ENCODE assay signal across 23 mouse cellular contexts in the genomic region with DNA sequence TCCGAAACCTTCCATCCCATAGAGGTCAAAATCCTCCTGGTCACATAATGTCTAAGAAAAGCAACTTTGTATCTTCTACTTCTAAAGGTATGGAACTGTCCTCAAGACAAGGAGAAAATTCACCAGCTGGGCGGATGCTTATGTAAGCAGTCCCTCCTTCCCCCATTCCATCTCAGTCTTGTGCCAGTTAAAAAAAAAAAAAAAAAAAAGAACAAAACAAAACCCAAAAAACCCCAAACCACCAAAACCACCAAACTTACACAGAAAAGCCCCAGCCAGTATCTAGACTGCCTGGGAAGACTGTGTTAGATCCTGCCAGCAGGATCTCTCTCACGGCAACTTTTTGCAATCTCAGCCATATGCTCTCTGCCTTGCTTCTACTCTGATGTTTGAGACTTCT.
"Had no signal": no experiment of that assay in that cellular context is flagged by ENCODE, and none has a peak within 500 bp of the region (broad histone marks: within the 10 kb centered on the region; RNA-seq: fewer than 3 reads in every experiment).

No protein-coding gene starts in this region.

- H3K4me2 ChIP-seq: heart, embryonic 12.5 days; hindbrain, embryonic 12.5 days; hindbrain, embryonic 14.5 days; intestine, embryonic 15.5 days; limb, embryonic 12.5 days; liver, embryonic 11.5 days; liver, embryonic 13.5 days had no signal

- DNase-seq: gastrocnemius, adult 2 months; gastrocnemius, postnatal 10 days; gastrocnemius, postnatal 25 days; heart, adult 18-20 months; heart, postnatal 10 days; heart, postnatal 4 days; kidney, adult 18-20 months; kidney, adult 8-10 months; kidney, postnatal 10 days; kidney, postnatal 25 days; kidney, postnatal 4 days; liver; liver, embryonic 13.5 days had no signal

- H3K4me3 ChIP-seq: gastrocnemius, adult 2 months; heart, embryonic 10.5 days; heart, embryonic 12.5 days; hindbrain, embryonic 10.5 days; hindbrain, embryonic 12.5 days; intestine, embryonic 15.5 days; left cerebral cortex, adult 2 months; limb, embryonic 10.5 days; limb, embryonic 12.5 days; liver, embryonic 13.5 days had no signal

- H3K27ac ChIP-seq: gastrocnemius, adult 2 months; heart, embryonic 10.5 days; hindbrain, embryonic 10.5 days; hindbrain, embryonic 12.5 days; hindbrain, embryonic 14.5 days; intestine, embryonic 15.5 days; left cerebral cortex, adult 2 months; limb, embryonic 10.5 days; limb, embryonic 12.5 days; liver, embryonic 13.5 days had no signal

- H3K4me1 ChIP-seq: hindbrain, embryonic 10.5 days; hindbrain, embryonic 12.5 days; intestine, embryonic 15.5 days; limb, embryonic 10.5 days; limb, embryonic 12.5 days; liver, embryonic 13.5 days had no signal

- H3K36me3 ChIP-seq: heart, embryonic 10.5 days; heart, embryonic 12.5 days; hindbrain, embryonic 10.5 days; hindbrain, embryonic 12.5 days; intestine, embryonic 15.5 days; limb, embryonic 10.5 days; limb, embryonic 12.5 days; liver, embryonic 13.5 days had no signal

- H3K27me3 ChIP-seq: hindbrain, embryonic 12.5 days; intestine, embryonic 15.5 days; limb, embryonic 12.5 days; liver, embryonic 13.5 days had no signal

- H3K9ac ChIP-seq: heart, embryonic 12.5 days; hindbrain, embryonic 12.5 days; hindbrain, embryonic 14.5 days; intestine, embryonic 15.5 days; limb, embryonic 12.5 days; liver, embryonic 13.5 days had no signal

- H3K9me3 ChIP-seq: heart, embryonic 10.5 days; heart, embryonic 12.5 days; hindbrain, embryonic 10.5 days; hindbrain, embryonic 12.5 days; intestine, embryonic 15.5 days; limb, embryonic 10.5 days; limb, embryonic 12.5 days; liver, embryonic 13.5 days had no signal
